Mouse (Mus musculus): ENCODE results near the gene Atg10. TPM values are rescaled to one million over a fixed set of nuclear protein-coding genes. Genes with fewer than 3 reads are reported as not detected.
"Not testable (repeated sequence)": the region's sequence is repeated elsewhere in the genome, so short reads cannot be mapped to it uniquely, and the experiment has no call there.

Gene Atg10
- total and polyA plus RNA-seq, 2 experiments from 2014 or later: 3.2 to 13.2 TPM

- H3K9ac ChIP-seq (replicated peaks; ENCODE audit: low read length, poor library complexity, severe bottlenecking): peak overlapping the region; percentile 68; the same call in 1 of the 2 replicates
- H3K4me3 ChIP-seq (ENCODE audit: low read depth, low read length): peak overlapping the region; percentile 51
- H3K4me2 ChIP-seq (ENCODE audit: low read depth, low read length, poor library complexity, severe bottlenecking): peak overlapping the region; percentile 60
- no peaks in the 10 kb centered on the region for H3K27me3 ChIP-seq (ENCODE audit: insufficient read depth, low read length)
- DNase-seq (ENCODE audit: low spot score) (no peak), ATAC-seq (ENCODE audit: low FRiP score) (no peak)
- 63% methylated on average over 9 of the region's 9 CpGs for WGBS
- H3K36me3 ChIP-seq (ENCODE audit: insufficient read depth, low read length): peaks cover 11% of the 10 kb centered on the region; the same call in 1 of the 2 replicates
- H3K27ac ChIP-seq (ENCODE audit: low read depth, low read length): no peak overlapping the region
- no peak for TF ChIP-seq CTCF (IDR thresholded peaks at IDR 0.05)
- no peaks in the 10 kb centered on the region for H3K9me3 ChIP-seq (ENCODE audit: low read length)
- H3K4me1 ChIP-seq (ENCODE audit: insufficient read depth, low read length): no peaks in the 10 kb centered on the region
Observed at GRCm38 (mm10) chr13:90924072-90924471, 299.7 kb downstream of the Atg10 start.

GRCm38 (mm10) chr13:90923617-90924016, 300.2 kb downstream of the Atg10 start:
- Histone ChIP-seq H3K4me2 (ENCODE audit: low read depth, low read length, poor library complexity, severe bottlenecking) (peak overlapping the region; percentile 60), H3K36me3 (ENCODE audit: insufficient read depth, low read length) (peaks cover 11% of the 10 kb centered on the region; the same call in 1 of the 2 replicates), H3K9ac (replicated peaks; ENCODE audit: low read length, poor library complexity, severe bottlenecking) (peak overlapping the region; percentile 68), H3K4me3 (ENCODE audit: low read depth, low read length) (peak overlapping the region; percentile 51), H3K27ac (ENCODE audit: low read depth, low read length) (peak overlapping the region; percentile 48; the same call in 1 of the 2 replicates)
- 1% methylated on average over 13 of the region's 13 CpGs for WGBS
- DNase-seq (ENCODE audit: low spot score); H3K9me3 ChIP-seq (ENCODE audit: low read length); ATAC-seq (ENCODE audit: low FRiP score); H3K27me3 ChIP-seq (ENCODE audit: insufficient read depth, low read length); H3K4me1 ChIP-seq (ENCODE audit: insufficient read depth, low read length): not testable (repeated sequence)

GRCm38 (mm10) chr13:90922751-90923612, 300.8 kb downstream of the Atg10 start, which contains the start of gene Rps23:
Gene Rps23 (plus strand): TSS chr13:90922958.
- under 1% methylated on average over 57 of the region's 57 CpGs for WGBS
- Histone ChIP-seq H3K27me3 (ENCODE audit: insufficient read depth, low read length) (no peaks in the 10 kb centered on the region), H3K9ac (replicated peaks; ENCODE audit: low read length, poor library complexity, severe bottlenecking) (peak within 1 kb of the TSS; percentile 68), H3K4me3 (ENCODE audit: low read depth, low read length) (peak within 1 kb of the TSS; percentile 51), H3K4me1 (ENCODE audit: insufficient read depth, low read length) (no peaks in the 10 kb centered on the region), H3K36me3 (ENCODE audit: insufficient read depth, low read length) (peaks cover 11% of the 10 kb centered on the region; the same call in 1 of the 2 replicates), H3K27ac (ENCODE audit: low read depth, low read length) (peak within 1 kb of the TSS; percentile 48), H3K4me2 (ENCODE audit: low read depth, low read length, poor library complexity, severe bottlenecking) (peak within 1 kb of the TSS; percentile 60), H3K9me3 (ENCODE audit: low read length) (no peaks in the 10 kb centered on the region)
- ATAC-seq (ENCODE audit: low FRiP score): peak; percentile 98
- TF ChIP-seq CTCF (IDR thresholded peaks at IDR 0.05): no peak
- DNase-seq (ENCODE audit: low spot score): peak; percentile 96

GRCm38 (mm10) chr13:90914721-90915120, 309.0 kb downstream of the Atg10 start:
- Histone ChIP-seq H3K9ac (replicated peaks; ENCODE audit: low read length, poor library complexity, severe bottlenecking) (no peak overlapping the region), H3K9me3 (ENCODE audit: low read length) (no peaks in the 10 kb centered on the region), H3K4me1 (ENCODE audit: insufficient read depth, low read length) (0 out of 2 replicates have a peak, but pooled peaks cover 2% of the 10 kb centered on the region), H3K27ac (ENCODE audit: low read depth, low read length) (no peak overlapping the region), H3K36me3 (ENCODE audit: insufficient read depth, low read length) (no peaks in the 10 kb centered on the region), H3K4me2 (ENCODE audit: low read depth, low read length, poor library complexity, severe bottlenecking) (no peak overlapping the region), H3K27me3 (ENCODE audit: insufficient read depth, low read length) (no peaks in the 10 kb centered on the region), H3K4me3 (ENCODE audit: low read depth, low read length) (no peak overlapping the region)
- WGBS: 97% methylated on average over 4 of the region's 4 CpGs
- no peak for DNase-seq (ENCODE audit: low spot score)
- no peak for TF ChIP-seq CTCF (IDR thresholded peaks at IDR 0.05)
- ATAC-seq (ENCODE audit: low FRiP score): no peak

GRCm38 (mm10) chr13:90913675-90914192, 310.0 kb downstream of the Atg10 start:
- H3K4me2 ChIP-seq (ENCODE audit: low read depth, low read length, poor library complexity, severe bottlenecking): no peak overlapping the region
- 34% methylated on average over 6 of the region's 7 CpGs for WGBS
- H3K4me3 ChIP-seq (ENCODE audit: low read depth, low read length): no peak overlapping the region
- no peak for DNase-seq (ENCODE audit: low spot score)
- H3K27me3 ChIP-seq (ENCODE audit: insufficient read depth, low read length): no peaks in the 10 kb centered on the region
- TF ChIP-seq CTCF (IDR thresholded peaks at IDR 0.05): no peak
- H3K4me1 ChIP-seq (ENCODE audit: insufficient read depth, low read length): 0 out of 2 replicates have a peak, but pooled peaks cover 2% of the 10 kb centered on the region
- no peak overlapping the region for H3K9ac ChIP-seq (replicated peaks; ENCODE audit: low read length, poor library complexity, severe bottlenecking)
- peak overlapping the region; percentile 52 for H3K27ac ChIP-seq (ENCODE audit: low read depth, low read length)
- no peaks in the 10 kb centered on the region for H3K9me3 ChIP-seq (ENCODE audit: low read length)
- peak; percentile 35; the same call in 1 of the 2 replicates for ATAC-seq (ENCODE audit: low FRiP score)
- H3K36me3 ChIP-seq (ENCODE audit: insufficient read depth, low read length): no peaks in the 10 kb centered on the region
